Mouse (Mus musculus): ENCODE data around the gene Wfs1. TPM values are rescaled to one million over a fixed set of nuclear protein-coding genes. Genes with fewer than 3 reads are reported as not detected.

Gene Wfs1
- polyA plus RNA-seq (2015; fragmentation: Nextera tagmentation; extraction: Ambion mirVana), result 18.4 and 19.2 TPM in 2 replicates

DNA sequence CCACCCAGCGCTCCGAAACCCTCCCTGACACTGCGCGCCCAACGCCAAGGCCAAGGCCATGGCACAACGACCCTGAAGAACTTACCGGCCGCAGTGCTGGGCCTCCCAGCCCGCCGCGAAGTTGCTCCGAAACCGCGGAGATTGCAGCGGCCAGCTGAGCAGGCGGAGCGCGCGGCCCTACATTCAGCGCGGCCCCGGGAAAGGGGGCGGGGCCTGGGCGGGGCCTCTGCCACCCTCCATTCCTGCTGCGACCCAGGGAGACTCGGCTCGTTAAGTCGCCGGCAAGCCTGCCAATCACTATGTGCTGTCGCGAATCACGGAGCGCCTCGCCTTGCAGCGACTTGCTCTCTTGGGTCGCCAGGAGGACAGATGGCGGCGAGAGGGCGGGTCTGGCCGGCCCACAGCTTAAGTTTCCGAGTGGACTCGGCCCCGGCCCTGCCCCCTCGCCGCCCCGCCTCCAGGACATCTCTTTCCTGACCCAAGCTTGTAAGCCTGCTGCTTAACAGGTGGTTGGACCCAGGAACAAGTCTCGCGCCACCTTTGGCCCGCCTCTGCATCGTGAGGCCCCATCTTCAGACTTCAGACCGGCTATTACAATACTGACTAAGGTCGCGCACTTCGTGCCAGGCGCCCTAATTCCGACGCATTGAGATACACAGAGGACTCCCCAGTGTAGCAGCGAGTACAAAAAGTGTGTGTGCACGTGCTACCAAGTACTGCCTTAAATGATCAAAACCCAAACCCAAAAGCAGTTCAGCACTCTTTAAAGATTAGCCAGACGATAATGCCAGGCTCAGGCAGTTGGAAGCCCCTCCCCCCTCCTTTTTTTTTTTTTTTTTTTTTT lies at the start of gene Wfs1:
Gene Wfs1 (minus strand): TSS at position 425 of the 844 bp plus-strand sequence.
- H3K36me3 ChIP-seq (ENCODE audit: control insufficient read depth, insufficient read depth), result no peaks in the 10 kb centered on the region
- peak within 1 kb of the TSS; percentile 90 for H3K9ac ChIP-seq (ENCODE audit: low read length)
- WGBS, result under 1% methylated on average over 60 of the region's 60 CpGs
- no peaks in the 10 kb centered on the region for H3K27me3 ChIP-seq (ENCODE audit: control insufficient read depth, insufficient read depth, low read length)
- peak within 1 kb of the TSS; percentile 71 for H3K27ac ChIP-seq (ENCODE audit: low read length)
- H3K4me2 ChIP-seq (ENCODE audit: low read depth, low read length), result peak within 1 kb of the TSS; percentile 100
- H3K4me1 ChIP-seq (ENCODE audit: control insufficient read depth, insufficient read depth, low read length), result peaks cover 6% of the 10 kb centered on the region
- ATAC-seq (replicated peaks; ENCODE audit: extremely low read depth, insufficient read depth, low FRiP score), result peak; percentile 99
- no peaks in the 10 kb centered on the region for H3K9me3 ChIP-seq (replicated peaks; ENCODE audit: control insufficient read depth, low read length)
- H3K4me3 ChIP-seq (ENCODE audit: low read length), result peak within 1 kb of the TSS; percentile 90

DNA sequence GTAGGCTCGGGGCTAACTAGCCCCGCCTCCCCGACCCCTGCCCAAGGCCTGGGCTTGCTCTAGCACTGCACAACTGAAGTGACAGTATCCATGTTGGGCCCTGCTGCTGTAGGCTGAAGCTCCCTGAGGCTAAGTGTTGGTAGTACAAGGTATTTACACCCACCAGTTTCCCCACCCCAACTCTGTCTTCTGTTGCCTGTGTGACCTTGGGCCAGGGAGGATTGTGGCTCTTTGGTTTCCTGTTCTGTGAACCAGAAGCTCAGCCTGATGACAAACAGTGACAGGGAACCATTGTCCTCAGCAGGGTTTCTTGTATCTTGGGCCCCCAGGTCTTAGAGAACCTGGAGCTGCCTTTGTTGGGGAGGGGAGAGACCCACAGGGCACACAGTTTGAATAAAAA lies 47.9 kb upstream of the Wfs1 start:
- Histone ChIP-seq H3K9me3 (replicated peaks; ENCODE audit: control insufficient read depth, low read length) (no peaks in the 10 kb centered on the region), H3K36me3 (ENCODE audit: control insufficient read depth, insufficient read depth) (no peaks in the 10 kb centered on the region), H3K4me1 (ENCODE audit: control insufficient read depth, insufficient read depth, low read length) (no peaks in the 10 kb centered on the region), H3K4me3 (ENCODE audit: low read length) (no peak overlapping the region), H3K9ac (ENCODE audit: low read length) (no peak overlapping the region), H3K4me2 (ENCODE audit: low read depth, low read length) (no peak overlapping the region), H3K27ac (ENCODE audit: low read length) (no peak overlapping the region), H3K27me3 (ENCODE audit: control insufficient read depth, insufficient read depth, low read length) (peaks cover 3% of the 10 kb centered on the region; the same call in 1 of the 2 replicates)
- 62% methylated on average over 3 of the region's 3 CpGs for WGBS
- ATAC-seq (replicated peaks; ENCODE audit: extremely low read depth, insufficient read depth, low FRiP score), result no peak

DNA sequence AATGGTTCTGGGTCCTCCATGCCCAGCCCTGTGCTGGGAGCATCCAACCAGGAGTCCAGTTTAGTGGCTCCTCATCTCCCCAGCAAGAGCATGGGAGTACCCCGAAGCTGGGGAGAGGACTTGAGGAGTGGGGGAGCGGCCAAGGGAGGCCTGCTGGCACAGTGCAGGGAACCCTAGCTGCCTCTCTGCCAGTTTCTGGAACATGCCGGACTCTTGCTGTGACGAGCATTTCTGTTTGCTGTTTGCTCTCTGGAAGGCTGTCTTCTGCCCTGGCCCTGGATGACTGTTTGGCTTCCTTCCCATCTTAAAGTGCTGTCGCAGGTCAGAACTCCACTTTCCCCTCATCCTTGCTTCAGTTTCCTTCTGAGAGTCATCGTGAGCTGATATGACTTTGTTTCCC lies 46.9 kb upstream of the Wfs1 start:
- WGBS, result 66% methylated on average over 6 of the region's 6 CpGs
- no peaks in the 10 kb centered on the region for H3K9me3 ChIP-seq (replicated peaks; ENCODE audit: control insufficient read depth, low read length)
- H3K4me1 ChIP-seq (ENCODE audit: control insufficient read depth, insufficient read depth, low read length), result no peaks in the 10 kb centered on the region
- no peaks in the 10 kb centered on the region for H3K36me3 ChIP-seq (ENCODE audit: control insufficient read depth, insufficient read depth)
- no peak for ATAC-seq (replicated peaks; ENCODE audit: extremely low read depth, insufficient read depth, low FRiP score)
- peaks cover 9% of the 10 kb centered on the region for H3K27me3 ChIP-seq (ENCODE audit: control insufficient read depth, insufficient read depth, low read length)
- H3K4me2 ChIP-seq (ENCODE audit: low read depth, low read length), result no peak overlapping the region
- H3K4me3 ChIP-seq (ENCODE audit: low read length), result no peak overlapping the region
- H3K27ac ChIP-seq (ENCODE audit: low read length), result no peak overlapping the region
- no peak overlapping the region for H3K9ac ChIP-seq (ENCODE audit: low read length)

DNA sequence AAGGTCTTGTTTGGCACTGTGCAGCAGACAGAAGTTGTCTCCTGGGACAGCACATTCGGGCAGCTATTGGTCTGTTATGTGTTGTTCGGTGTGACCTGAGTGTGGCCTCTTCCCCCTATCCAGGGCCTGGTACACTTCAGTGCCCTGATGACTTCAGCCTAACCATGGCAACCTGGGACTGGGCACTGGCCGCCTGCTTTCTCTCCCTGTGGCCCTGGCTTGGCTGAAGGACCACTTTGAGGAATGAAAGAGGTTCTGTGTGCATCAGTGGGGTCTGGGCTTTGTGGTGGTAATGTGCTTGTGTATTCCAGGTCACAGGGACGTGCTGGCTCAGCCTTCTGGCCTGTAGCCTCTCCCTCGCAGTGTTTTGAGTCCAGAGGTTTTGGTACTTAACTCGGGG lies 46.2 kb upstream of the Wfs1 start:
- Histone ChIP-seq H3K9ac (ENCODE audit: low read length) (no peak overlapping the region), H3K27ac (ENCODE audit: low read length) (no peak overlapping the region), H3K4me3 (ENCODE audit: low read length) (no peak overlapping the region), H3K4me1 (ENCODE audit: control insufficient read depth, insufficient read depth, low read length) (no peaks in the 10 kb centered on the region), H3K27me3 (ENCODE audit: control insufficient read depth, insufficient read depth, low read length) (peaks cover 15% of the 10 kb centered on the region), H3K4me2 (ENCODE audit: low read depth, low read length) (no peak overlapping the region), H3K9me3 (replicated peaks; ENCODE audit: control insufficient read depth, low read length) (no peaks in the 10 kb centered on the region), H3K36me3 (ENCODE audit: control insufficient read depth, insufficient read depth) (no peaks in the 10 kb centered on the region)
- WGBS, result 70% methylated on average over 6 of the region's 6 CpGs
- ATAC-seq (replicated peaks; ENCODE audit: extremely low read depth, insufficient read depth, low FRiP score), result no peak

DNA sequence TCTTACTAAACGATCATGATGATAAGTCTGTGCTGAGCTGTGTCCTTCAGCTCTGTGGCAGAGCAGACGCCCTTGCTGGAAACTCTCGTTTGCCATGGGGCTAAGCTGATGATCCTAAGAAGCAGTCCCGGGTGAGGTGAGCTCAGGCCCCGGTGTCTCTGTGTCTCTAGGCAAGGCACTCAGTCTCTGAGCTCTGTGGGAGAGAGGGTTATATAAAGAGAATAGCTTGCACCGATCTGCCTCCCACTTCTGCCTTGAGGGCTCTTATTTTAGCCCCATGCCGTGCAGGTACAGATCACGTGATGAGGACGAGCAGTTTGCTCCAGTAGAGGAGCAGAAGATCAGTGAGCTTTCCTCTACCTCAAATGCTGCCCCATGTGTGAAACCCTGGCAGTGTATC lies 41.7 kb upstream of the Wfs1 start:
- H3K27ac ChIP-seq (ENCODE audit: low read length), result no peak overlapping the region
- no peak for ATAC-seq (replicated peaks; ENCODE audit: extremely low read depth, insufficient read depth, low FRiP score)
- WGBS, result 42% methylated on average over 9 of the region's 9 CpGs
- H3K36me3 ChIP-seq (ENCODE audit: control insufficient read depth, insufficient read depth), result no peaks in the 10 kb centered on the region
- no peaks in the 10 kb centered on the region for H3K9me3 ChIP-seq (replicated peaks; ENCODE audit: control insufficient read depth, low read length)
- H3K27me3 ChIP-seq (ENCODE audit: control insufficient read depth, insufficient read depth, low read length), result peaks cover 56% of the 10 kb centered on the region
- no peak overlapping the region for H3K4me2 ChIP-seq (ENCODE audit: low read depth, low read length)
- no peak overlapping the region for H3K4me3 ChIP-seq (ENCODE audit: low read length)
- no peak overlapping the region for H3K9ac ChIP-seq (ENCODE audit: low read length)
- H3K4me1 ChIP-seq (ENCODE audit: control insufficient read depth, insufficient read depth, low read length), result peaks cover 11% of the 10 kb centered on the region

DNA sequence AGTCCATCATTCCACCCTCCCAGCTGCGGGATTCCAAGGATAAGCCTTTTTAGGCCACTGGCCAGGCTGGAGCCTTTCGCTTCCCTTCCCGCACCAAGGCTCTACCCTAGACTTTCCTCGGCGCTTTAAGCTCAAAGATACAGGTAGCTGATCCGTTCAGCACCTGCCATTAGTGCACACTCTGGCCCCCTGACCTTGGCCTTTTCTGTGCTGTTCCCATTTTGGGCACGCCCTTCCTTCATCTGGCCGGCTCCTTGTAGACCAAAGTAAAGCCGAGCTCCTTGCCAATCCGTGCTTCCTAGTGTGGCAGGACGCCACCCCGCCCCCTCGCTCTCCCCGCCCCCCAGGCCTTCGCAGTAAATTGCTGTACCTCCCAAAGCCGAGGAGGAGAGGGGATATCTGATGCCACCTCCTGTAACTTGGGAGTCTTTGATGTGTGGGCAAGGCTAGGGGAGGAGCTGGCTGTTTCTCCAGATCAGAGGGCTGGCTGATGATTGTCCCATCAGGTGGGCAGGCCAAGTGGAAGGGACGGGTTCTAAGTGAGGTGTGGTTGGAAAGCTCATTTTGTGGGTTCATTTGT lies 40.4 kb upstream of the Wfs1 start:
- Histone ChIP-seq H3K4me3 (ENCODE audit: low read length) (peak overlapping the region; percentile 65), H3K36me3 (ENCODE audit: control insufficient read depth, insufficient read depth) (no peaks in the 10 kb centered on the region), H3K9ac (ENCODE audit: low read length) (no peak overlapping the region), H3K4me1 (ENCODE audit: control insufficient read depth, insufficient read depth, low read length) (peaks cover 11% of the 10 kb centered on the region), H3K9me3 (replicated peaks; ENCODE audit: control insufficient read depth, low read length) (no peaks in the 10 kb centered on the region), H3K4me2 (ENCODE audit: low read depth, low read length) (peak overlapping the region; percentile 97), H3K27me3 (ENCODE audit: control insufficient read depth, insufficient read depth, low read length) (peaks cover 56% of the 10 kb centered on the region), H3K27ac (ENCODE audit: low read length) (no peak overlapping the region)
- ATAC-seq (replicated peaks; ENCODE audit: extremely low read depth, insufficient read depth, low FRiP score), result no peak
- WGBS, result 1% methylated on average over 17 of the region's 17 CpGs

DNA sequence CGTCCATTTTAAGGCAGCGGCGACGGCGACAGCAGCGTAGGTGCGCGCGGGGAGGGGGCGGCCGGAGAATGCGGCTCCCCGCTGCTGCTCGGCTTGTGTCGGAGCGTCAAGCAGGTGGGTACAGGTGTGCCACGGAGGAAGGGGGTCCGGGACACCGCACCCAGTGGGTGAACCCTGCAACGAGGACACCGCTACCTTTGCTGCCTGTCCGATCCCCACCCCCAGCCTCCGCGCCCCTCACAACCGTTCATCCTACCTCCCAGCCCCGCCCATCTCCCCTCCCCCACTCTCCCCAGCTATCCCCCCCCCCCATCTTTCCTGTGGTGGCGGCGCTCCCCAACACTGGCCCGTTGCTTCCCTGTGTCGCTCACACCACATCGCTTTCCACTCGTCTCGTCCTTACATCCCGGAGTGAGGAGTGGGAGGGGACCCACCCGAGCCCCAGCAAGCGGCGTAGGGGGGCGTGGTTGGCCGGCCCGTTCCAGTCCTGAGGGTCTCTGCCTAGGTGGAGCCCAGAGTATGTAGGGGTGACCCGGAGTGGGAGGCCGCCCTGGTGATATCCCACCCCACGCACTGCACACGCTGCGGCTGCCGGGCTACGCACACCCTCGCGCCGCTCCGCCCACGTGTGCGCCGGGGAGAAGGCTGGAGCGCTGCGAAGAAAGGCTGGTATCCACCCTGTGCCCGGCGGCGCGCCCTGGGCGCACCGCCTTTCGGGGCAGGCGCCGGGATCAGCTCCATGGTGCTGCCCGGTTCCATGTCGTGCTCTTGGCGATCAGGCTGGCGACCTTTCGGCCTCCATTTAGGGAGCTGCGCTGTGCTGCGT lies 39.7 kb upstream of the Wfs1 start:
- no peak overlapping the region for H3K27ac ChIP-seq (ENCODE audit: low read length)
- peak overlapping the region; percentile 65 for H3K4me3 ChIP-seq (ENCODE audit: low read length)
- H3K4me1 ChIP-seq (ENCODE audit: control insufficient read depth, insufficient read depth, low read length), result peaks cover 11% of the 10 kb centered on the region
- no peaks in the 10 kb centered on the region for H3K9me3 ChIP-seq (replicated peaks; ENCODE audit: control insufficient read depth, low read length)
- H3K27me3 ChIP-seq (ENCODE audit: control insufficient read depth, insufficient read depth, low read length), result peaks cover 56% of the 10 kb centered on the region
- 1% methylated on average over 67 of the region's 72 CpGs for WGBS
- no peaks in the 10 kb centered on the region for H3K36me3 ChIP-seq (ENCODE audit: control insufficient read depth, insufficient read depth)
- H3K9ac ChIP-seq (ENCODE audit: low read length), result peak overlapping the region; percentile 13; the same call in 1 of the 2 replicates
- peak overlapping the region; percentile 97 for H3K4me2 ChIP-seq (ENCODE audit: low read depth, low read length)
- ATAC-seq (replicated peaks; ENCODE audit: extremely low read depth, insufficient read depth, low FRiP score), result peak; percentile 18; the same call in 1 of the 2 replicates

DNA sequence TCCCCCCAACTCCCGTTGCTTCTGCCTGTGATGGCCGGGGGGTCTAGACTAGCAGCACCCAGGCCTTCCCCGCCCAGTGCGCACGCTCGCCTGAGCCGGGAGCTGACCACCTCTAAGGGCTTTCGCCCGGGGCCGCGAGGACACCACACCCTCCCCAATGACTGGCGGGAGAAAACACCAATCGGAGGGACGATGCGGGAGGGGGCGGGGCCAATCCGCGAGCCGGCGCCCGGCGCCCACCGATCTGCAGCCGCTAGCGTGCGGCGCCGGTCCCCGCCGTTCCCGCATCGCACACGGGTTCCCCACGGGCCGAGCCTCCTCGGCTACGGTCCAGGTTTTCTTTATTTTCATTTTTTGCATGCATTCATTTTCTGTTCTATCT lies 39.1 kb upstream of the Wfs1 start:
- peak overlapping the region; percentile 65 for H3K4me3 ChIP-seq (ENCODE audit: low read length)
- peak; percentile 70 for ATAC-seq (replicated peaks; ENCODE audit: extremely low read depth, insufficient read depth, low FRiP score)
- peaks cover 11% of the 10 kb centered on the region for H3K4me1 ChIP-seq (ENCODE audit: control insufficient read depth, insufficient read depth, low read length)
- H3K27me3 ChIP-seq (ENCODE audit: control insufficient read depth, insufficient read depth, low read length), result peaks cover 56% of the 10 kb centered on the region
- under 1% methylated on average over 37 of the region's 37 CpGs for WGBS
- no peak overlapping the region for H3K27ac ChIP-seq (ENCODE audit: low read length)
- H3K36me3 ChIP-seq (ENCODE audit: control insufficient read depth, insufficient read depth), result no peaks in the 10 kb centered on the region
- peak overlapping the region; percentile 97 for H3K4me2 ChIP-seq (ENCODE audit: low read depth, low read length)
- H3K9ac ChIP-seq (ENCODE audit: low read length), result peak overlapping the region; percentile 13; the same call in 1 of the 2 replicates
- no peaks in the 10 kb centered on the region for H3K9me3 ChIP-seq (replicated peaks; ENCODE audit: control insufficient read depth, low read length)

Measured in heart, embryonic 16.5 days (tissue).